Mouse (Mus musculus): ENCODE results near the gene Camta1. TPM values are rescaled to one million over a fixed set of nuclear protein-coding genes. Genes with fewer than 3 reads are reported as not detected.

Gene Camta1
- total and polyA plus RNA-seq, 2 experiments: 2.7 to 6.1 TPM

GRCm38 (mm10) chr4:151315726-151316125 lies 546.0 kb downstream of the Camta1 start:
- WGBS: 81% methylated on average over 10 of the region's 10 CpGs

GRCm38 (mm10) chr4:151310773-151311172 lies 550.9 kb downstream of the Camta1 start:
- 84% methylated on average over 8 of the region's 8 CpGs for WGBS
- Histone ChIP-seq H3K4me1 (ENCODE audit: control insufficient read depth, insufficient read depth, low read length) (no peaks in the 10 kb centered on the region), H3K36me3 (ENCODE audit: control insufficient read depth, insufficient read depth, low read length) (no peaks in the 10 kb centered on the region), H3K27me3 (ENCODE audit: control insufficient read depth, insufficient read depth, low read length) (no peaks in the 10 kb centered on the region), H3K79me2 (ENCODE audit: control insufficient read depth, insufficient read depth, low read length) (no peaks in the 10 kb centered on the region), H3K9ac (ENCODE audit: low read depth, low read length) (no peak overlapping the region), H3K27ac (replicated peaks; ENCODE audit: insufficient read depth, low read depth, low read length) (no peak overlapping the region), H3K4me3 (ENCODE audit: insufficient read depth, low read depth, low read length) (no peak overlapping the region)
- DNase-seq (ENCODE audit: extremely low read depth, low read depth, low spot score): no peak
- TF ChIP-seq POLR2A (IDR thresholded peaks at IDR 0.05; ENCODE audit: extremely low read depth, insufficient read depth, low read length) (no peak), CTCF (IDR thresholded peaks at IDR 0.05; ENCODE audit: low read depth, low read length) (no peak)

More at GRCm38 (mm10) chr4:151315726-151316125, 546.0 kb downstream of the Camta1 start:
- DNase-seq (ENCODE audit: extremely low read depth, low read depth, low spot score): no peak
- Histone ChIP-seq H3K79me2 (ENCODE audit: control insufficient read depth, insufficient read depth, low read length) (no peaks in the 10 kb centered on the region), H3K9ac (ENCODE audit: low read depth, low read length) (no peak overlapping the region), H3K27me3 (ENCODE audit: control insufficient read depth, insufficient read depth, low read length) (no peaks in the 10 kb centered on the region), H3K4me3 (ENCODE audit: insufficient read depth, low read depth, low read length) (no peak overlapping the region), H3K27ac (replicated peaks; ENCODE audit: insufficient read depth, low read depth, low read length) (no peak overlapping the region), H3K4me1 (ENCODE audit: control insufficient read depth, insufficient read depth, low read length) (no peaks in the 10 kb centered on the region), H3K36me3 (ENCODE audit: control insufficient read depth, insufficient read depth, low read length) (no peaks in the 10 kb centered on the region)
- TF ChIP-seq CTCF (IDR thresholded peaks at IDR 0.05; ENCODE audit: low read depth, low read length): no peak
- TF ChIP-seq POLR2A (IDR thresholded peaks at IDR 0.05; ENCODE audit: extremely low read depth, insufficient read depth, low read length): no peak

- DNase-seq (ENCODE audit: extremely low read depth, low read depth, low spot score): no peak
- Histone ChIP-seq H3K4me3 (ENCODE audit: insufficient read depth, low read depth, low read length) (no peak overlapping the region), H3K79me2 (ENCODE audit: control insufficient read depth, insufficient read depth, low read length) (no peaks in the 10 kb centered on the region), H3K36me3 (ENCODE audit: control insufficient read depth, insufficient read depth, low read length) (no peaks in the 10 kb centered on the region), H3K4me1 (ENCODE audit: control insufficient read depth, insufficient read depth, low read length) (no peaks in the 10 kb centered on the region), H3K27ac (replicated peaks; ENCODE audit: insufficient read depth, low read depth, low read length) (no peak overlapping the region), H3K9ac (ENCODE audit: low read depth, low read length) (no peak overlapping the region), H3K27me3 (ENCODE audit: control insufficient read depth, insufficient read depth, low read length) (no peaks in the 10 kb centered on the region)
- no peak for TF ChIP-seq POLR2A (IDR thresholded peaks at IDR 0.05; ENCODE audit: extremely low read depth, insufficient read depth, low read length)
- no peak for TF ChIP-seq CTCF (IDR thresholded peaks at IDR 0.05; ENCODE audit: low read depth, low read length)
- 50% methylated on average over 12 of the region's 12 CpGs for WGBS
Observed at GRCm38 (mm10) chr4:151310056-151310685, 551.5 kb downstream of the Camta1 start.

- no peaks in the 10 kb centered on the region for H3K4me1 ChIP-seq (ENCODE audit: control insufficient read depth, insufficient read depth, low read length)
- no peak overlapping the region for H3K9ac ChIP-seq (ENCODE audit: low read depth, low read length)
- 88% methylated on average over 11 of the region's 11 CpGs for WGBS
- no peak overlapping the region for H3K27ac ChIP-seq (replicated peaks; ENCODE audit: insufficient read depth, low read depth, low read length)
- TF ChIP-seq POLR2A (IDR thresholded peaks at IDR 0.05; ENCODE audit: extremely low read depth, insufficient read depth, low read length) (no peak), CTCF (IDR thresholded peaks at IDR 0.05; ENCODE audit: low read depth, low read length) (no peak)
- no peak overlapping the region for H3K4me3 ChIP-seq (ENCODE audit: insufficient read depth, low read depth, low read length)
- no peaks in the 10 kb centered on the region for H3K27me3 ChIP-seq (ENCODE audit: control insufficient read depth, insufficient read depth, low read length)
- H3K79me2 ChIP-seq (ENCODE audit: control insufficient read depth, insufficient read depth, low read length): no peaks in the 10 kb centered on the region
- no peaks in the 10 kb centered on the region for H3K36me3 ChIP-seq (ENCODE audit: control insufficient read depth, insufficient read depth, low read length)
- no peak for DNase-seq (ENCODE audit: extremely low read depth, low read depth, low spot score)
Observed at GRCm38 (mm10) chr4:151306890-151307289, 554.8 kb downstream of the Camta1 start.

- 74% methylated on average over 11 of the region's 11 CpGs for WGBS
- DNase-seq (ENCODE audit: extremely low read depth, low read depth, low spot score): no peak
- H3K27me3 ChIP-seq (ENCODE audit: control insufficient read depth, insufficient read depth, low read length): no peaks in the 10 kb centered on the region
- H3K79me2 ChIP-seq (ENCODE audit: control insufficient read depth, insufficient read depth, low read length): no peaks in the 10 kb centered on the region
- no peak overlapping the region for H3K4me3 ChIP-seq (ENCODE audit: insufficient read depth, low read depth, low read length)
- no peak overlapping the region for H3K27ac ChIP-seq (replicated peaks; ENCODE audit: insufficient read depth, low read depth, low read length)
- H3K36me3 ChIP-seq (ENCODE audit: control insufficient read depth, insufficient read depth, low read length): no peaks in the 10 kb centered on the region
- H3K9ac ChIP-seq (ENCODE audit: low read depth, low read length): no peak overlapping the region
- no peaks in the 10 kb centered on the region for H3K4me1 ChIP-seq (ENCODE audit: control insufficient read depth, insufficient read depth, low read length)
- no peak for TF ChIP-seq CTCF (IDR thresholded peaks at IDR 0.05; ENCODE audit: low read depth, low read length)
- no peak for TF ChIP-seq POLR2A (IDR thresholded peaks at IDR 0.05; ENCODE audit: extremely low read depth, insufficient read depth, low read length)
Observed at GRCm38 (mm10) chr4:151306311-151306765, 555.3 kb downstream of the Camta1 start.

GRCm38 (mm10) chr4:151305761-151306160 lies 555.9 kb downstream of the Camta1 start:
- H3K4me1 ChIP-seq (ENCODE audit: control insufficient read depth, insufficient read depth, low read length): no peaks in the 10 kb centered on the region
- WGBS: 81% methylated on average over 6 of the region's 6 CpGs
- no peaks in the 10 kb centered on the region for H3K27me3 ChIP-seq (ENCODE audit: control insufficient read depth, insufficient read depth, low read length)
- H3K4me3 ChIP-seq (ENCODE audit: insufficient read depth, low read depth, low read length): no peak overlapping the region
- H3K36me3 ChIP-seq (ENCODE audit: control insufficient read depth, insufficient read depth, low read length): no peaks in the 10 kb centered on the region
- no peak for TF ChIP-seq POLR2A (IDR thresholded peaks at IDR 0.05; ENCODE audit: extremely low read depth, insufficient read depth, low read length)
- TF ChIP-seq CTCF (IDR thresholded peaks at IDR 0.05; ENCODE audit: low read depth, low read length): no peak
- no peak for DNase-seq (ENCODE audit: extremely low read depth, low read depth, low spot score)
- no peaks in the 10 kb centered on the region for H3K79me2 ChIP-seq (ENCODE audit: control insufficient read depth, insufficient read depth, low read length)
- no peak overlapping the region for H3K9ac ChIP-seq (ENCODE audit: low read depth, low read length)
- no peak overlapping the region for H3K27ac ChIP-seq (replicated peaks; ENCODE audit: insufficient read depth, low read depth, low read length)

Measured in liver, adult 2 months (tissue).